In the genomic region with DNA sequence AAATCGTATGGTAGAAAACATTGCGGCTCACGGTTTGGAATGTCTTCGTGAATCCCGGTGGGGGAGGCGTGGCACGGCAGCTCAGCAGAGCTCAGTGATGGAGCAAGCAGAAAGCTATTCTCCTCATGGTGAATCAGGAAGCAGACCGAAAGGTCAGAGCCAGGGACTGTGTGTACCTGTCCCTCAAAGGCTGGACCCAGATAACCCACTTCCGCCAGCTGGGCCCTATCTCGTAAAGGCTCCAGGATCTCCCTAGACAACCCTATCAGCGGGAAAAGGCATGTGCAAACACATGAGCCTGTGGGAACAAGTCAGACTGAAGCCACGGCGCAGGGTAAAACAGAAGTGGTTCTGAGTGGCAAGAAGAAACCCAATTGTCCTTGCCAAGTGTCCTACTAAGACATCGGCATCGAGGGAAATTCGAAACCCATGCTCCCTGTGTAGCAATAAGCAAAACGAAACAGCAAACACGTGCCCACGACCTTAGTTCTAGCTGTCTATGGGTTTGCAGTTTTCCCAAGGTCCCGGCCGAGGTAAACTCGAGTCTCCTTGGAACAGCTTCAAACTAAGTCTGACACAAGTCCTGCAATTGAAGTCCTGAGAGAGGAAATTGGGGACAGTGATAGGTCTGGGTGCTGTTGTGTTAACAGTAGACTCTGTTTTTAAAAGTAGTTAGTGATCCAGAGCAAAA, we compare ENCODE assay signal across 11 mouse cellular contexts. TPM values are rescaled to one million over a fixed set of nuclear protein-coding genes. Genes with fewer than 3 reads are reported as not detected.
DNase-seq lines count a peak whose midpoint lies in the region; ATAC-seq lines count a peak whose summit lies in the region.
"Had no signal": no experiment of that assay in that cellular context is flagged by ENCODE, and none has a peak within 500 bp of the region (broad histone marks: within the 10 kb centered on the region; RNA-seq: fewer than 3 reads in every experiment).

No protein-coding gene starts in this region.

- peak; percentile 84 for ATAC-seq in intestine, embryonic 15.5 days

- DNase-seq in adrenal gland, adult 2 months = peak; percentile 12
- no peak for DNase-seq in adrenal gland, postnatal 25 days
- DNase-seq in urinary bladder, adult 2 months (ENCODE audit: low spot score) = peak; percentile 29
- no peak for DNase-seq in urinary bladder, postnatal 4 days (ENCODE audit: low spot score in 2 of 2)
- DNase-seq in yolk sac, embryonic 10.5 days (ENCODE audit: low spot score) = peak; percentile 34
- no peak for DNase-seq in cerebellum, postnatal 4 days (ENCODE audit: low spot score in 2 of 2)
- DNase-seq in thymus, postnatal 4 days = no peak
- DNase-seq: cerebellum, adult 18-20 months; kidney, adult 8-10 months had no signal

- WGBS in intestine, embryonic 15.5 days = 71% methylated on average over 22 of the region's 22 CpGs

- H3K27ac ChIP-seq in intestine, embryonic 15.5 days = no peak overlapping the region
- H3K27ac ChIP-seq: limb, embryonic 15.5 days had no signal

- H3K9me3 ChIP-seq in intestine, embryonic 15.5 days = no peaks in the 10 kb centered on the region
- H3K9me3 ChIP-seq: limb, embryonic 15.5 days had no signal

- H3K9ac ChIP-seq in intestine, embryonic 15.5 days = no peak overlapping the region
- H3K9ac ChIP-seq: limb, embryonic 15.5 days had no signal

- peak overlapping the region; percentile 12; the same call in 1 of the 2 replicates for H3K4me2 ChIP-seq in intestine, embryonic 15.5 days (replicated peaks)
- H3K4me2 ChIP-seq: limb, embryonic 15.5 days had no signal

- no peak overlapping the region for H3K4me3 ChIP-seq in intestine, embryonic 15.5 days (replicated peaks)
- H3K4me3 ChIP-seq: limb, embryonic 15.5 days had no signal

- no peaks in the 10 kb centered on the region for H3K36me3 ChIP-seq in intestine, embryonic 15.5 days
- H3K36me3 ChIP-seq: limb, embryonic 15.5 days had no signal

- H3K27me3 ChIP-seq in intestine, embryonic 15.5 days (replicated peaks) = no peaks in the 10 kb centered on the region
- H3K27me3 ChIP-seq: limb, embryonic 15.5 days had no signal

- no peaks in the 10 kb centered on the region for H3K4me1 ChIP-seq in intestine, embryonic 15.5 days (replicated peaks)
- H3K4me1 ChIP-seq: limb, embryonic 15.5 days had no signal

RNA-seq across cellular contexts. Expression of a gene that starts 24.2 kb away (rescaled TPM):
- 1 to 10 TPM; 4.9 to 7.6 TPM for total RNA-seq in adrenal gland, adult 2 months (2021)
- 2.3 and 5.0 TPM in 2 replicates for polyA plus RNA-seq in adrenal gland, adult 2 months (2012; rRNA removed)
- total RNA-seq in adrenal gland, postnatal 25 days (2021) = 6.7 and 8.7 TPM in 2 replicates
- 2.2 and 2.9 TPM in 2 replicates for polyA plus RNA-seq in urinary bladder, adult 2 months (2012; rRNA removed)
- 7.1 and 7.6 TPM in 2 replicates for polyA plus RNA-seq in intestine, embryonic 15.5 days (2015; fragmentation: Nextera tagmentation; extraction: Ambion mirVana)

Comparison
In these comparisons a context has a peak if more than half of its experiments do, and no peak if none do; other contexts are left out.
1. DNase-seq: peak in adrenal gland, adult 2 months (single experiment), urinary bladder, adult 2 months (single experiment) and yolk sac, embryonic 10.5 days (single experiment); none in adrenal gland, postnatal 25 days (single experiment), urinary bladder, postnatal 4 days (0 of 2), cerebellum, postnatal 4 days (0 of 2) and thymus, postnatal 4 days (single experiment).